Mouse (Mus musculus): ENCODE measurements around the gene Pnmt. TPM values are rescaled to one million over a fixed set of nuclear protein-coding genes. Genes with fewer than 3 reads are reported as not detected.

Gene Pnmt
- total RNA-seq, 2 experiments from 2014 or later = not detected

DNA sequence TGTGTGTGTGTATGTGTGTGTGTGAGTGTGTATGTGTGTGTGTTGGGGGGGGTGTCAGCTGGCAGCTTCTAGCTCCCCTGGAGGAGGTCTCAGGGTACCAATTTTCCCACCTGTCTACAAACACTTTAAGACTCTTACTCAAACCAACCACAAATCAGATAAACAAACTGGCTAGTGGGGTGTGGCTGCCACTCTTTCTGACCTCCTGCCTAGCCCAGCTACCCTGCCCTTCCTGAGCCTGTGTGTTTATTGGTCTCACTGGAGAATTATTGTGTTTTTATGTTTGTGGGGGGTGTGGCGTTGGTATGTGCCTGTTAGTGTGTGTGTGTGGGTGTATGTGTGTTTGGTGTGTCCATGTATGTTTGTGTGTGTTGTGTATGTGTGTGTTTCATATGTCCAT, 30.8 kb downstream of the Pnmt start:
- no peak for DNase-seq

DNA sequence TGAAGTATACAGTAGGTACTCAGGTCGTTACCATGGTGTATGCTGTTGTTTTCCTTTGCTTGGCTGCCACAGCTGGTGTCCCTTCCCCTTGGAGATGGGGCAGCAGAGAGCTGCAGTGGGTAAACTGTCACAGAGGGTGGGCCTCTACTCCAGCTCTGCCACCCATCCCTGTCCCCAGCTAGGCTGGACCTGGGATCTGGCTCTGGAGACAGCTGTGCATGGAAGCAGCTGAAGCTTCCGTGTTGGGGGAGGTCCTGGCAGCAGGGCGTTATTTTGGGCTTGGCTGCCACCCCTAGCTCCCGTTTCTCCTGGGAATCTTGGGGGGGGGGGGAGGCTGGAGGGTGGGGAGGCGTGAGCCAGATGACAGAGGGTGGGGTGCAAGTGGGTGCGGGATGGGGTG, 32.0 kb downstream of the Pnmt start:
- DNase-seq = no peak

DNA sequence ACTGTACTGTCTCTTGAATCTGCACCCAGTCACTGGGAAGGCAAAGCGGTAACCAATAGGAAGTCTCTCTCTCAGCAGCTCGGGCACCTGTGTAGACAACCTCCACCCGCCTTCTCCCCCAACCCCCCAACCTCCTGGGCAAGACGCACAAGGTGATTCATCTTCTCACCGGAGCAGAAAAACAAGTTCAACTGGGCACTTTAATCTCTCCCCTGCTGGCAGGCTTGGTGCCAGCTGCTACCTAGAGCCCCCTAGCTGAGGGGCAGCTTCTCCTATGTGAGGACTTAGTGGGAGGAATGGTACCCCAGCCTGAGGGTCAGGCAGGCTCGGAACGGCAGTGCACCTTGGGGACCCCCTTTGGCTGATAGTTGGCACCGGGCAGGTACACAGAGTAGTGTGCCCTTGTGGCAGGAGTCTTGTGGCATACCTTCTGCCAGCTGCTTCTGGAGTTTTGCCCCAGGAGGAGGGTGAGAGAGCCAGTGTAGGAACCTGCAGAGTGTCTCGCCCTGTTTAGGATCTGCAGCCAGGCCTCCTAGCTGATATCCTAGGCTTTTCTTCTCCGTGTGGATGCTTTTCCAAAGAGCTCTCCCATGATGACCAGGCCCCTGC, 32.8 kb downstream of the Pnmt start:
- no peak for DNase-seq

DNA sequence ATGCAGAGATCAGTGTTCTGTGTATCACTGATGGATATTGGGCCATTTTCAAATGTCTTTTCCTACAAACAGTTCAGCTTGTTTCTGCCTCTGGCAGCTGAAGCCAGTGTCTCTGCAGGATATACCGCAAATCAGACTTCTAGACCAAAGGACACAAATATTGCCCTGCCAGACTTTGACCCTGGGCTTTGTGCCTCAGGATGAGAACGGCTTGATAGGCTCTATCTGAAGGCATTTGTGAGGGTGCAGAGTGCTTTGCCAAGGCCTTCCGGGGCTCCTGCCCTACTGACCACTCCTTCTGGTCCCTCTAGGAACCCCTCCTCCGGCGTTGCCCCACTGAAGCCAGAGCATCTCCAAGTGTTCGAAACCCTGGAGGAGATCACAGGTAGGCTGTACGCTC, 40.3 kb downstream of the Pnmt start:
- DNase-seq = no peak

DNA sequence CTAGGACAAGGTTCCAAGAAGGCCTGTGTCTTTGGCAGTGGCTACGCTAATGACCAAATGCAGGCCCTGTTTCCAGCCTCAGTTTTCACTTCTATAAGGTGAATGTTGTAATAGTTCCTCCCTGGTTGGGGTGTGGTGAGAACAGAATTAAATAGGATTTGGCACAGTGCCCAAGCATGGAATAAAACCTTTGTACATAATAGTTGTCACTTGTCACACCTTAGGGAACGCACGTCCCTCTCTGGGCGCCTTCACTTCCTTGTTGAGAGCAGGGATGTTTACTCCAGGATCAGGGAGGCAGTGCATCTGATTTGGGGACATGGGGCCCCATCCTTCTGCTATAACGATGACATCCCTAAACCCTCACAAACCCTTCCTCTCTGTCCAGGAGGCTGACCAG, 42.2 kb downstream of the Pnmt start:
- DNase-seq = no peak

DNA sequence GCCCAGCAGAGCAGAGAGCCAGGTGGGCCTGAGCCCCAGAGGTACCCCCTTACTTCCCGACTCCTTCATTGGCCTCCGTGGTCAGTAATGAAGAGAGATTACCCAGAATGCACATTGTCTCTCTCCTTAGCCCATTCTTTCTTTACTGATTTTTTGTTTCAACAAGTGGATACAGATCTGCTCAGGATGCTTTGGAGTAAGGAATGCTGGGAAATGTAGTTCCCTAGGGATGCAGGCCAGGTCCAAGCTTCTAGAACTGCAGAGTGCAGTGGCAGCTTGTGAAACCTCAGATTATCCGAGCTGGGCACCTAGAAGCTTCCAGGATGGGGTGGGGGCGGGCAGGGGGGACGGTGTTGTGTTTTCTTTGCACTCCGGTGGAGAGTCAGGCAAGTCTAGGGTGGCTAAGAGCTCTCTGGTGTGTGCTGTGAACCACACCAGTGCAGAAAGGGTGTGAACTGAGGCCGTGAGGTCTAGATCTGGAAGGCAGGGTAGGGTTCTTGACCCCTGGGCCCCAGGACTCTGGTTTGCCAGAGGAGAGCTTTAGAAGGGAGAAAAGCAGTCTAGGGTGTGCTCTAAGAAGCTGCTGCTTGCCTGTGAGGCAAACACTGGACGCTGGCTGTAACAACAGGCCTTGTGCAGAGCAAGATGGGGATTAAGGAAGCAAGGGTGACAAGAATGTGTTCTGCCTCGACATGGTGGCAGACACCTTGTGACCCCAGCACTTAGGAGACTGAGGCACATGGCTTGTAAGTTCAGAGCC, 45.7 kb downstream of the Pnmt start:
- DNase-seq = no peak

DNA sequence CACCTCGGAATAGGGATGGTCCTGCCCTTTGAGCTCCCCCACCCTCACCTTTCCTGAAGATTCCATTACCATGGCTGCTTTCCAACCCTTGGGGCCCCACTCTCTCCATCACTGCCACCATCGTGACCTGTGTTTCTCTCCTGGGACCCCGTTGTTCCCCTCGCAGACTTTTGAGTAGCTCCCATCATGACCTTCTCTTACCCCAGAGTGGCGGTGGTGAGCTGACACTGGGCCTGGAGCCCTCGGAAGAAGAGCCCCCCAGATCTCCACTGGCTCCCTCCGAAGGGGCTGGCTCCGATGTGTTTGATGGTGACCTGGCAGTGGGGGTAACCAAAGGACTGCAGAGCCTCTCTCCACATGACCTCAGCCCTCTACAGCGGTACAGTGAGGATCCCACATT, 49.5 kb downstream of the Pnmt start:
- no peak for DNase-seq

DNA sequence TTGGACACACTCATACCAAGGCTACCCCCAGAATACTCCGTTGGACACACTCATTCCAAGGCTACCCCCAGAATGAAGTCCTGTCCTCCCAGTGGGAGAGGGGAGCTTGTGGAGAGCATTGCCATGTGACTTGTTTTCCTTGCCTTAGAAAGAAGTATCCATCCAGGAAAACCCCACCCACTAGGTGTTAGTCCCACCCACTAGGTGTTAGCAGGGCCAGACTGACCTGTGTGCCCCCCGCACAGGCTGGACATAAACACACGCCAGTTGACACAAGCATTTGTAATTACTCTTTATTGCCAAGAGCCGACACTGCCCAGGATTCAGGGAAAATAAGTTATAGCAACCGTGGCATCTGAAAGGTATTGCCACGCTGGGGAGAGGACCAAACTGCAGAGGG, 51.2 kb downstream of the Pnmt start:
- DNase-seq = no peak

Other genes starting within 250 kb of the Pnmt start
- gene Fbxl20, start 236.0 kb upstream of the Pnmt start, total RNA-seq (2021) = 10 to 100 TPM; 36.5 TPM
- 10 to 100 TPM; 53.8 to 55.9 TPM for gene Med1, start 193.2 kb upstream of the Pnmt start, total RNA-seq (2021)
- 10 to 100 TPM; 40.9 to 41.1 TPM for gene Cdk12, start 183.4 kb upstream of the Pnmt start, total RNA-seq (2021)
- gene Neurod2, start 56.8 kb upstream of the Pnmt start, total RNA-seq (2021) = 100 to 1,000 TPM; 156 to 162 TPM
- 10 to 100 TPM; 48.8 to 50.8 TPM for gene Ppp1r1b, start 38.0 kb upstream of the Pnmt start, total RNA-seq (2021)
- 10 to 100 TPM; 31.3 to 34.5 TPM for gene Stard3, start 28.1 kb upstream of the Pnmt start, total RNA-seq (2021)
- 1 to 10 TPM in 1 of 2 experiments, under 1 TPM in 1; 0.83 to 1.4 TPM for gene Tcap, start 2.6 kb upstream of the Pnmt start, total RNA-seq (2021)
- gene Pgap3, start 14.0 kb downstream of the Pnmt start, total RNA-seq (2021) = 1 to 10 TPM; 8.3 to 8.4 TPM
- 1 to 10 TPM; 1.6 to 2.1 TPM for gene Erbb2, start 26.0 kb downstream of the Pnmt start, total RNA-seq (2021)
- gene Mien1, start 52.5 kb downstream of the Pnmt start, total RNA-seq (2021) = 10 to 100 TPM; 97.9 to 99.2 TPM
- gene Grb7, start 59.9 kb downstream of the Pnmt start, total RNA-seq (2021) = 1 to 10 TPM; 1.4 to 2.1 TPM
- not detected for gene Ikzf3, start 159.6 kb downstream of the Pnmt start, total RNA-seq (2021)
- not detected for gene Zpbp2, start 164.6 kb downstream of the Pnmt start, total RNA-seq (2021)
- 10 to 100 TPM; 55.7 to 61.4 TPM for gene Ormdl3, start 200.9 kb downstream of the Pnmt start, total RNA-seq (2021)
- not detected for gene Lrrc3c, start 211.8 kb downstream of the Pnmt start, total RNA-seq (2021)
- 10 to 100 TPM; 12.8 to 16.2 TPM for gene Gm12355, start 239.2 kb downstream of the Pnmt start, total RNA-seq (2021)
- under 1 TPM in 1 of 2 experiments, not detected in 1; 0.25 TPM for gene Gsdma3, start 239.9 kb downstream of the Pnmt start, total RNA-seq (2021)

Data from layer of hippocampus, postnatal 36 days (tissue).